Comparison of ENCODE assay signal across 8 mouse cellular contexts in genomic region chr12:84193642-84194399, GRCm38 (mm10). TPM values are rescaled to one million over a fixed set of nuclear protein-coding genes. Genes with fewer than 3 reads are reported as not detected.
A peak's percentile ranks its signal among the peaks of the same experiment; 100 is the strongest.
DNase-seq lines count a peak whose midpoint lies in the region; ATAC-seq and TF ChIP-seq lines count a peak whose summit lies in the region.

No protein-coding gene starts in this region.

- H3K9ac ChIP-seq in forebrain, embryonic 13.5 days = peak overlapping the region; percentile 97
- peak overlapping the region; percentile 96 for H3K9ac ChIP-seq in liver, postnatal 0 days (replicated peaks)
- peak overlapping the region; percentile 95 for H3K9ac ChIP-seq in neural tube, embryonic 13.5 days

- H3K4me2 ChIP-seq in forebrain, embryonic 13.5 days = peak overlapping the region; percentile 93
- H3K4me2 ChIP-seq in liver, postnatal 0 days (ENCODE audit: low read depth, low read length) = peak overlapping the region; percentile 90
- peak overlapping the region; percentile 70 for H3K4me2 ChIP-seq in neural tube, embryonic 13.5 days

- H3K4me3 ChIP-seq in forebrain, embryonic 13.5 days = peak overlapping the region; percentile 87
- peak overlapping the region; percentile 73 for H3K4me3 ChIP-seq in liver, postnatal 0 days (ENCODE audit: low read depth, low read length)
- peak overlapping the region; percentile 84 for H3K4me3 ChIP-seq in neural tube, embryonic 13.5 days

- under 1% methylated on average over 49 of the region's 49 CpGs for WGBS in forebrain, embryonic 13.5 days
- WGBS in liver, postnatal 0 days (ENCODE audit: insufficient replicate concordance) = under 1% methylated on average over 49 of the region's 49 CpGs
- under 1% methylated on average over 49 of the region's 49 CpGs for WGBS in neural tube, embryonic 13.5 days

- peak overlapping the region; percentile 97 for H3K27ac ChIP-seq in forebrain, embryonic 13.5 days
- H3K27ac ChIP-seq in liver, postnatal 0 days (ENCODE audit: low read depth) = peak overlapping the region; percentile 98
- peak overlapping the region; percentile 97 for H3K27ac ChIP-seq in neural tube, embryonic 13.5 days (replicated peaks)

- peak; percentile 57; the same call in 1 of the 2 replicates for TF ChIP-seq EP300 in liver, postnatal 0 days (IDR thresholded peaks at IDR 0.05; ENCODE audit: low read depth)

- H3K9me3 ChIP-seq in forebrain, embryonic 13.5 days (replicated peaks) = no peaks in the 10 kb centered on the region
- no peaks in the 10 kb centered on the region for H3K9me3 ChIP-seq in liver, postnatal 0 days (ENCODE audit: low read length)
- no peaks in the 10 kb centered on the region for H3K9me3 ChIP-seq in neural tube, embryonic 13.5 days

- TF ChIP-seq CTCF in liver, postnatal 0 days (IDR thresholded peaks at IDR 0.05; ENCODE audit: low read depth) = peak; percentile 6; the same call in 1 of the 2 replicates

- H3K4me1 ChIP-seq in forebrain, embryonic 13.5 days = peaks cover 75% of the 10 kb centered on the region
- peaks cover 74% of the 10 kb centered on the region for H3K4me1 ChIP-seq in liver, postnatal 0 days (ENCODE audit: insufficient read depth)
- H3K4me1 ChIP-seq in neural tube, embryonic 13.5 days (replicated peaks) = peaks cover 80% of the 10 kb centered on the region

- no peaks in the 10 kb centered on the region for H3K36me3 ChIP-seq in forebrain, embryonic 13.5 days (ENCODE audit: poor library complexity, severe bottlenecking)
- H3K36me3 ChIP-seq in liver, postnatal 0 days (replicated peaks; ENCODE audit: insufficient read depth, low read length) = 0 out of 2 replicates have a peak, but pooled peaks cover 3% of the 10 kb centered on the region
- H3K36me3 ChIP-seq in neural tube, embryonic 13.5 days = no peaks in the 10 kb centered on the region

- intact Hi-C loops in heart, postnatal 10 days (cut with DNase I) = loop anchor here (2.0 kb wide), 1 partner anchor 25 kb away; the partner anchor contains the start of gene Elmsan1

- DNase-seq in ES-CJ7 (ENCODE audit: low read depth, low spot score) = peak; percentile 92
- peak; percentile 83 for DNase-seq in cerebellum, adult 11 months
- DNase-seq in heart, postnatal 10 days = peak; percentile 94 to 96
- DNase-seq in layer of hippocampus, adult 11-12 months (ENCODE audit: low spot score) = peak; percentile 94
- DNase-seq in liver, postnatal 0 days = peak; percentile 94
- DNase-seq in telencephalon, adult 2 months (ENCODE audit: low read depth, low spot score) = peak; percentile 90

- ATAC-seq in forebrain, embryonic 13.5 days = peak; percentile 83
- peak; percentile 87 for ATAC-seq in liver, postnatal 0 days
- peak; percentile 74 for ATAC-seq in neural tube, embryonic 13.5 days (ENCODE audit: low read depth)

- no peaks in the 10 kb centered on the region for H3K27me3 ChIP-seq in forebrain, embryonic 13.5 days
- no peaks in the 10 kb centered on the region for H3K27me3 ChIP-seq in liver, postnatal 0 days (ENCODE audit: insufficient read depth, low read length)
- H3K27me3 ChIP-seq in neural tube, embryonic 13.5 days = no peaks in the 10 kb centered on the region

RNA-seq across cellular contexts. Expression of gene Elmsan1, which starts 24.9 kb away (rescaled TPM):
- polyA plus RNA-seq in forebrain, embryonic 13.5 days (2015; fragmentation: Nextera tagmentation; extraction: Ambion mirVana) = 5.0 and 5.6 TPM in 2 replicates
- total RNA-seq in heart, postnatal 10 days (2021) = 10 to 100 TPM; 19.5 to 20.3 TPM
- polyA plus RNA-seq in liver, postnatal 0 days (2015; fragmentation: Nextera tagmentation; extraction: Ambion mirVana) = 2.6 and 2.8 TPM in 2 replicates
- 4.9 TPM in 2 replicates for polyA plus RNA-seq in neural tube, embryonic 13.5 days (2015; fragmentation: Nextera tagmentation; extraction: Ambion mirVana)

RNA-seq across cellular contexts. Expression of gene Pnma1, which starts 45.5 kb away (rescaled TPM):
- polyA plus RNA-seq in forebrain, embryonic 13.5 days (2015; fragmentation: Nextera tagmentation; extraction: Ambion mirVana) = 3.6 and 4.3 TPM in 2 replicates
- under 1 TPM; 0.35 to 0.43 TPM for total RNA-seq in heart, postnatal 10 days (2021)
- 0.28 and 0.35 TPM in 2 replicates for polyA plus RNA-seq in liver, postnatal 0 days (2015; fragmentation: Nextera tagmentation; extraction: Ambion mirVana)
- 3.1 and 3.7 TPM in 2 replicates for polyA plus RNA-seq in neural tube, embryonic 13.5 days (2015; fragmentation: Nextera tagmentation; extraction: Ambion mirVana)

Comparison
In these comparisons a context has a peak if more than half of its experiments do, and no peak if none do; other contexts are left out.
1. Peak in every context shown above with its lines: DNase-seq, ATAC-seq, H3K4me3 ChIP-seq and H3K27ac ChIP-seq.